Mouse (Mus musculus): ENCODE results near the gene Tdrd9.
A peak's percentile ranks its signal among the peaks of the same experiment; 100 is the strongest.

Tdrd9 gene

DNA sequence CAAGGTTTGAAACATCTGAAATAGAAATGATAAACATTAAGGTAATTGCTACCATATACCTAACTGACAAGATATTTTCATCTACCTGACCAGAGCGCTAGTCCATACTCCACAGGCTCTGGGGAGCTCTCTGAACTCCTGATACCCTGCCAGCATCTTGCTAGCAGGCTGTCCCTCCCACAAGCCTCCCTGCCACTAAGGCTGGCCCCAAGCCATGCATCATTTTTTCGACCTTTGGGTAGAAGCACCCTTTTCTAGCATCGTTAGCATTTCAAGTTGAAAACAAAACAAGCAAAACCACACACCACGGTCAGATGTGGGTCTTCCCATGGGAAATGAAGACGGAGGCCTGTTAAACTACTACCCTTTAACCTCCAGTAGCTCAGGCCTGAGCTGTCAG is 8.0 kb upstream of the Tdrd9 start:
- DNase-seq (ENCODE audit: low read depth) = no peak

DNA sequence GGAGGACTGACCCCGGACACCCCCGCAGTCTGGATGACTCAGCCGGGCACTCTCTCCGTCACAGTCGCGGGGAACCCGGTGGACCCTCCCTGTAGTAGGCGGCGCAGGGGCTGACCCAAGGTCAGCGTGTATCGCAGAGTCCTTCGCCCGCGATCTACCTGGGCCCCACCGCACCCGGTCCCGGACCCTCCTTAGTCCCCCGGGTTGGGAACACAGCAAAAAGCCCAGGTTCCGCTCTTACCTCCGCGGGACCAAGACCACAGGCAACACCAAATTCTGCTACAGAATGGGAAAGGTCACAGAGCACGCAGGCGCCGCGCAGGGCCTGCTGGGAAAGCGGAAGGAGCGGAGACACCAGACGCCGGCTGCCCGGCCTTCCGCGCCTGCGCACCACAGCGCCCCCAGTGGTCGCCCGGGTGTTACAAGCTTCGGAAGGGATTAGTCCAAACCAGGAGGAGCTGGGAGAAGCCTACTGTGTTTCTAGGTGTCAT is 4.6 kb upstream of the Tdrd9 start, which contains the start of gene Atp5mpl:
Gene Atp5mpl, minus strand, starts transcription at position 295 of the 491 bp plus-strand sequence.
- DNase-seq (ENCODE audit: low read depth) = peak; percentile 81

DNA sequence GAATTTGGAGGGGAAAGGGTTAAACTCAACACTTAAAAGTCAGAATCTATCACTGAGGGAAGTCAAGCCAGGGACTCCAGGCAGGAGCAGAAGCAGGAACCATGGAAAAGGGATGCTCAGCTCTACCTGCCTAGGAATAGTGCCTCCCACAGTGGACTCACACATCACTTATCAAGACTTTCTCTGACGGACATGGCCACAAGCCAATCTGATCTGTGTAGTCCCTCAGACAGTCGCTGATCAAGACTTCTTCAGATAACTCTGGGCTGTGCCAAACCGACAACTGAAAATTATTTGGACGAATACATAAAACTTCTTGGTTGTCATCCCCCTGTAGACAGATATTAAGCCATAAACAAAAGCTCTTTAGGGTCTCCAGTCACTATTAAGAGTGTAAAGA is 1.3 kb upstream of the Tdrd9 start:
- DNase-seq (ENCODE audit: low read depth) = no peak

DNA sequence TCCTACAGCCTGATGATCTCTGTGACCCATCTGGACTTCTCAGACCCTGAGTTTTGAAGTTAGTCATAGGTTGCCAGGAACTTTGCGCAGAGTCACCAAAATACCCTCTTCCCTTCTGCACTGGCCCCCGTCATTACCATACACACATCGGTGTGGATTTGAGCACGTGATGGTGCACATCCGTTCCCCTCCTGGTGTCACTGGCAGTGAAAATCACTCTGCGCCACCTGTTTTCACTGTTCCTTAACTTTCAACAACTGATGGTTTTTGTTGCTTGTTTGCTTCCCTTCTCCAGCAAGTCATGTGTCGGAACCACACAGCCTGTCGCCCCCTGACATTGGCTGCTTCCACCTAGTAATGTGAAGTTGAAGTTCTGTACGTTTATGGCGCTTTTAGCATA is 1.1 kb downstream of the Tdrd9 start:
- DNase-seq (ENCODE audit: low read depth) = no peak

DNA sequence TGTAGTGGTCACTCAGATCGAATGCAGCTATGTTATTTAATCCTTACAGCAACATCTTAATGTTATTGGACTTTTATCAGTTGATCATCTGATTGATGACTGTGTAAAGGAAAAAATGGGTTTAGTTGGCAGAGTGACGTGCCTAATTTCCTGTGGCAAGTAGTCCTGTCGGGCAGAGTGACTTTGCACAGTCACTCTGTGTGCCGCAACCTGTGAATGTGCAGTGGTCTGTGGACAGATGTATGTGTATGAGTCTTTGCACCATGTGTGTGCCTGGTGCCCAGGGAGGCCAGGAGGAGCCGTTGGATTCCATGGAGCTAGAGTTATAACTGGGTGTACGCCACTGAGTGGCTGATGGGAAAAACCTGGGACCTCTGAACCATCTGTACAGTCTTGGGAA is 3.2 kb downstream of the Tdrd9 start:
- no peak for DNase-seq (ENCODE audit: low read depth)

DNA sequence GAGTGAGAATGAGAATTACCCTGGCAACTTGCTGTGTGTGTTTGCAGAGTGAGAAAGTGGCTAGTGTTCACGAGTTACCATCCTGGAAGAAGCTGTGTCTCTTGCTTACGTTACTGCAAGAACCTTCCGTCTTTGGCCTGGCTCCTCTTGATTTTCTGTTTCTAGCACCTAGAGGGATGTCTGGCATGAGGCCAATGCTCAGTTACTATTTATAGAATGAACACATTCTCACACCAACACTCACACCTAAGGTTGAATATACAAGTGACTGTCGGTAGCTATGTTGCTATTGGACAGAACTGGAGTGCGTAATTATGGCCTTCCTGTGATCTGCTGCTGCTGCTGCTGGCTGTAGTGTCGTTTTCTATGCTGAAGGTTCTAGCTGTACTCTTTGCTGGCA is 5.8 kb downstream of the Tdrd9 start:
- no peak for DNase-seq (ENCODE audit: low read depth)

DNA sequence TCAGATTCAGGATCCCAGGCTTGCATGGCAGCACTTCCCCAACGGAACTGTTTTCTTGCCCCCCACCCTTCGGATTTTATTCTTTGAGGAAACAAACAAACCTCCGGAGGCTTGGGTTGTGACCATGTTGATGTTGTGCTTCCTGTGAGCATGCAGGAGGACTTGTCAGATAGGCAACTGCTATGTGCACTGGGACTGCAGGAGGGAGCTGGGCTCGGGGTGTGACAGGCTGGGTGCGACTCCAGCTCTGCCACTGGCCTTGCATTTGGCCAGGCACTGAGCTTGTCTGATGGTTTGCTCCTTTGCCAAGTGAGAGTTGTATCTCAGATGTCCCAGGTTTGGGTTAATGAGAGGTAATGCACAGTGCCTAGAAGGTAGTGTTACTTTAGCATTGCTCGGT is 6.9 kb downstream of the Tdrd9 start:
- no peak for DNase-seq (ENCODE audit: low read depth)

DNA sequence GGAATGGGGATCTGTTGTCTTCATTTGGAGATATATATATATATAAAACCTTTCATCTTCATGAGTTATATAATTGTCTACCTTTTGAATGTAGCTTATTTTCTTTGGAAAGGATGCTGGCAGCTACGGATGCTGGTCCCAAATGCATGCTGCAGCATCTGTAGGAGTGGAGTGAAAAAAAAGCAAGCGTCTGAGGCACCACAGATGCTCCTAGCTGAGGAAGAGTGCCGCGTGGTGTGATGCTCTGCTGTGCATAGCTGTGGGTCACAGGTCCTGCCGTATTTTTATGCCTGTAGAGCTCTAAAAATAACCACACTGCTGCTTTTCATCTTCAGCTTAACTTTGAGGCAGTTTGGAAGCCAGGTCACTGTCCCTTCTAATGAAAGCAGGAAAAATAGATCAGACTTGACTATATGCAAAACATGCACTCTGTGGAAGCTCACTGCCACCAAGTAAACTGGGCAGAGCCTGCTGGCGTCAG is 9.6 kb downstream of the Tdrd9 start, which contains the start of gene Rd3l:
Gene Rd3l, minus strand, starts transcription at position 431 of the 481 bp plus-strand sequence.
- DNase-seq (ENCODE audit: low read depth) = no peak

DNA sequence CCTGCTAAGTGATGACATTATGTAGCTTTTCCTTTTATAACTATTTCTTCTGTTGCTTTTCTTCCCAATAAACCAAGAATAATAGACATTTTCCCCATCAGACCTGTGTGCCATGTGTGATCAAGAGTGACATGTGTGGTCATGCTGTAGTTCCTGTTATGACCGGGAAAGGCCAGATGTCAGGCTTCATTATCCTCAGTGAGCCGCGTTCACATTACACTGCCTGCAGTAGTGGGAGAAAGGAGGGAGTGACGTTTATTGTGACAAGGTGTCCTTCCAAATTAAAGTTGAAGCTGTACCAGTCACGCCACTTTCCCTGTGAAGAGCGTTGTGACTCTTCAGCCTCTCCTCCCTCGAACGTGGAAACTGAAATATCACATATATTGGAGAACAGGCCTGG is 10.5 kb downstream of the Tdrd9 start:
- no peak for DNase-seq (ENCODE audit: low read depth)

DNA sequence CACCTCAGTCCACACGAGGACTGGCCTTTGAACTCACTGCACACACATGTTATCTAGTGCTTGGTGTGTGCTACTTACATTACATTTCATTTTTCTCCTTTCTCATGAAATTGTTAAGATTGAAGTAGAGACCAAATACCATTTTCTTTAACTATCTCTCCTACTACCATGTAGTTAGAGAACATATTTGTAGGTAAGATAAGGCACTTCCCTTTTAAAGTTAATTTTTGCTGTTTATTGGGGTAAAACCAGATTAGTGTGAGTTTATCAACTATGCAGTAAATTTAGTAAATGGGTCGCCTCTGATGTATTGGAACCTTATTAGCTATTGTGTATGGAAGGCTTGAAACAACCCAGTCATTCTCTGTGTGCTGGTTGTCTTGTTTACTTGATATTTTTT is 11.8 kb downstream of the Tdrd9 start:
- no peak for DNase-seq (ENCODE audit: low read depth)

DNA sequence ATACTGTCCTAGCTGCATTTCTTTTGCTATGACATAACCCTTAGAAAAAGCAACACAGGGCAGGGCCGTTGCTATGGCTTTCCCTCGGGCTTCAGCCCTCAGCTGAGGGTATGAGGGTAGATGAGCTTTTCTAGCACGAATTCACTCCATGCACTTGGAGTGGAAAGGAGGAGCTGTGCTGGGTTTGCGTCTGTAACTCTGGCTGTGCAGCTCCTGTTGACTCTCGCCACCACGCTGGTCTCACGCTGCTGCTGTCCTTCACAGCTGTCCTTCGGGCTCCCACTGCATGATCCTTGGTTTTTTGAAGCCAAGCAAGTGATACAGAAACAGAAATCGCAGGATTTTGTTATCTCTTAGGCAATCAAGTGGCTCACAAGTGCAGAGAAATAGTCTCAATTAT is 15.4 kb downstream of the Tdrd9 start:
- no peak for DNase-seq (ENCODE audit: low read depth)

DNA sequence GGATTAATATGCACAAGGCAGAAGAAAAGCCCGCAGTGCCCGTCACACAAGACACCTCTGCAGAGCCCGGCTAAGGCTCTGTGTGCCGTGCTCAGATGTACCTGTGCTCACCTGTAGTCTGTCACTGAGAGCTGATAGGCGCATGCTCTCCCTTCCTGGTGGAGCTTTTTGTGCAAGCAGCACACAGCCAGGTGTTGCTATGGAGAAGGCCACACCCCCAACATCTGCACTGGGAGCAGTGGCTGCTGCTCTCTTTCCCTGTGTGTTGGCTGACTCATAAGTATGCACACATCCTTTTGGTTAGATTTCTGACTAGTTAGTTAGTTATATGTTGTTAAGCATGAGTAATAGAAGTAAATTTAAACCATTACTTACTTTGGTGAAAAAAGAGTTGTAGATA is 21.3 kb downstream of the Tdrd9 start:
- DNase-seq (ENCODE audit: low read depth) = no peak

DNA sequence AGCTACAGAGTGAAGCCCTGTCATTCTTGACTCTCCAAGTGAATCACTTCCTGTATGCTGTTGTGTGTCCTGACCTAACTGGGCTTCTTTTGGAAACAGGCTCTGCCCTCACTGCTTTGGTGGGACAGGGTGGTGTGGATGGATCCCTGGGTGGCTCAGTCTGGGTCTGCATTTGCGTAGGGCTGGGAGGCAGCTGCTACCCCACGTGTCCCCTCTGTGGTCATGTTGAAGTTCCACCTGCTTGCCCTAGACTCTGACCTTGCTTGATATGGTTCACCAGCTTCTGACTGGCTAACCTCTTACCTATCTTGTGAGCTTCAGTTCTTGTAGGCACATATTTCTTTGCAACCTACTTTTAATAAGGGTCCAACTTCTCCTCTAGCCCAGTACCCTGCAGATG is 23.8 kb downstream of the Tdrd9 start:
- DNase-seq (ENCODE audit: low read depth) = no peak

DNA sequence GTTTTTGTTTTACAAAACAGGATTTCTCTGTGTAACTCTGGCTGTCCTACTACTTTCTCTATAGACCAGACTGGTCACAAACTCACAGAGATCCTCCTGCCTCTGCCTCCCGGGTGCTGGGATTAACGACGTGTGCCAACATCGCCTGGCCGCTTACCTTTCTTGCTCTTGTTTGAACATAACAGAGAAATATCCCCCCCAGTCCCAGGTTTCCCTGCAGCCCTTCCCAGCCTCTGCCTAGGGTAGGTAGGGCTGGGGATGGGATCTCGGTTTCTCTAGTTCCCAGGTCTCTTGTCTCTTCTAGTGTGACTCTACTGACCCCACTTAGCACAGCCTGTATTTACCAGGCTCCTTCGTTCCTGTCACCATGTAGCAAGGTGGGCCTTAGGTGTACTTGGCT is 28.4 kb downstream of the Tdrd9 start:
- no peak for DNase-seq (ENCODE audit: low read depth)

DNA sequence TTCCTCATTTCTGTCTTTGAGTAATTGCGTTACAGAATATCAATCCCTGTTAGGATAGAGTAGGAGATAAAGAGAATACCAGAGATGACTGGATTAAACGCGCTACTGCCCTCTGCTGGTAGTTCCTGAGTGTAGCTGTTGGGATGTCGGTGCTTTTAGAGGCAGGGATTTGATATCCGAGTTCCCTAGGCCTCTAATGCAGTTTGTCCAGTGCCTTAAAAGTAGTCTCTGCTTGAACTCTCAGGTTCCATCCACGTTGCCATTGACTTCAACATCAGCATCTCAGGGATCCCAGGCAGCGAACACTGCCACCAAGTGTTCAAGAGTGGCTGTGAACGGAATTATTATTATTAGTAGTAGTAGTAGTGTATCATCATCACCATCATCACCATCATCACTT is 29.9 kb downstream of the Tdrd9 start:
- peak; percentile 19 for DNase-seq (ENCODE audit: low read depth)

DNA sequence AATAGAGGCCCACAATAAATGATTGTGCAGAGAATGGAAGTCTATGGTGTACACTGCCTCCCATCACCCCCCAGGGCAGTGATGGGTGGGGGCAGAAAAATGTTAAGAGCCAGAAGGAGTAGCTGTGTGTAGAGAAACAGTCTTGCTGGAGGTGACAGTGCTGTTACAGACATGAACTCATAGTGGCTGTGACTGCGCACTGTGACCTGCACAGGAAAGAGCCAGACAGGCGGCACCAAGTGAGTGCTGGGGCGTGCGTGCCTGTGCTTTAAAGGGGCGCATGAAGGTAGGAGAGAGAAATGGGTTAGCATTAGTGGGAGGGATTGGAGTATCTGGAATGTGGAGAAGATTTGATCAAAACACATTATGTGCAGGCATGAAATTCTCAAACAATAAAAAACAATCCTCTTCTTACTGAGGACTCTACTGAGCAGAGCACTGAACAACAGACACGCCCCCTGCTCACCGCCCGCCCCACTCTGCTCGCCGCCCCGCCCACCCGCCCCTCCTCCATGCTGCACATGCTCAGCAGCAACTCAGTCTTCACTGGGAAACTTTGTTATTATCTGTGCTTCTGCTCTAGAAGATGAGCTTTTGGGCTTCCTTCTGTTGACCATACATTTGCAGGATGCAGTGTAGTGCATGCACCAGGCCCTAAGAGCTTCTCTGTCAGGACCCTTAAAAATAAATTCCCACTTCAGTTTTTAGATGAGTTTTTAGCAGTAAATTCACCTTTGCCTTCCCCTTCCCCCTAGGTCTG is 41.3 kb downstream of the Tdrd9 start:
- no peak for DNase-seq (ENCODE audit: low read depth)

DNA sequence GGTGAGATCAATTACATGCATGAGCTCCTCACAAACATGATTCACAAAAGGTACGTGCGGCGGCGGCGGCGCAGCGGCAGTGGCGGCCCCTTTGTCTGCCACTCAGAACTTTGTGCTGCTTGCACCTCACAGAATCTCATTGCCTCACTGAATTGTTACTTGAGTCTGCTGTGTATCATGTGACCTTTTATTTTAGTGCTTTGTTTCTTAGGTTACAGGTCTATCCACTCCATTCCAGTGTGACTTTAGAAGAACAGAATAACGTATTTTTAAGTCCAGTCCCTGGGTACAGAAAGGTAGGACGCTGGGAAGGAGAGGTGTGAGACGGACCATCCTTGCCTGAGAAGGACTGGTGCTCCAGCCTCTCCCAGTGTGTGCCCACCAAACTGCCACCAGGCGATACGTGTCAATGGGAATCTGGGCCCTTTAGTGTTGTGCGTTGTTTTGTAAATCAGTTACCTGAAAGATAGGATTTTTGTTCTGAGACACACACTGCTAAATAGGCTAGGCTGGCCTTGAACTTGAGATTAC is 42.0 kb downstream of the Tdrd9 start:
- DNase-seq (ENCODE audit: low read depth) = no peak

DNA sequence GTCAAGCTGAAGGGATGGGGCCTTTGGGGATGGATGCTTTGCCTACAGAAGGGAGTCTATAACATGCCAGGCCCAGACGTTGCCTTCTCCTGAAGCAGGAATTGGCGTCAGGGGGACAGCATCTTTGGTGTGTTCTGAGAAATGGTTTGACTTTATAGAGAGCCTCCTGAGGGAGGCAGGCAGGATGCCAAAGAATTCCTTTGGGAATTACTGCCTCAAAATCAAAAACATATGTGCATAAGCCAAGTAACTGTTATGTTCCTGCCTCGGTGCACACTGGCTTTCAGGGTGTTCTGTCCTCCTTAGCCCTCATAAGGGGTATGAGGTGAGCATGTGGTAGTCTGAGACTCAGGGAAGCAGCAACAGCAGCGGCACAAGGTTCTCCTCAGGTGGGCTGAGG is 45.0 kb downstream of the Tdrd9 start:
- DNase-seq (ENCODE audit: low read depth) = no peak

DNA sequence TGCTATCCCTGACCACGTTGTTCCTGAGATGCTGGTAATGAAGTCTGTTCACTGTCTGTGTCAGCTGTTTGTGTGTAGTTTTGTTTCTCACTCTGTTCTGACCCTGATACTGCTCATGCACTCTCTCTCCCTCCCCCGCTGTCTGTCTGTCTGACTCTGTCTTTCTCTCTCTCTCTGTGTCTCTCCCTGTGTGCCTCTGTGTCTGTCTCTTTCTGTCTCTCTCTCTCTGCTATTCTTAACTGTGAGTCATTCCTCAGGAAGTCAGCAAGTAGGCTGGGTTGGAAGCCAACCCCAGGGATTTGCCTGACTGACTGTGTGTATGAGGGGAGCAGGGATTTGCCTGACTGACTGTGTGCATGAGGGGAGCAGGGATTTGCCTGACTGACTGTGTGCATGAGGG is 51.9 kb downstream of the Tdrd9 start:
- DNase-seq (ENCODE audit: low read depth) = no peak

DNA sequence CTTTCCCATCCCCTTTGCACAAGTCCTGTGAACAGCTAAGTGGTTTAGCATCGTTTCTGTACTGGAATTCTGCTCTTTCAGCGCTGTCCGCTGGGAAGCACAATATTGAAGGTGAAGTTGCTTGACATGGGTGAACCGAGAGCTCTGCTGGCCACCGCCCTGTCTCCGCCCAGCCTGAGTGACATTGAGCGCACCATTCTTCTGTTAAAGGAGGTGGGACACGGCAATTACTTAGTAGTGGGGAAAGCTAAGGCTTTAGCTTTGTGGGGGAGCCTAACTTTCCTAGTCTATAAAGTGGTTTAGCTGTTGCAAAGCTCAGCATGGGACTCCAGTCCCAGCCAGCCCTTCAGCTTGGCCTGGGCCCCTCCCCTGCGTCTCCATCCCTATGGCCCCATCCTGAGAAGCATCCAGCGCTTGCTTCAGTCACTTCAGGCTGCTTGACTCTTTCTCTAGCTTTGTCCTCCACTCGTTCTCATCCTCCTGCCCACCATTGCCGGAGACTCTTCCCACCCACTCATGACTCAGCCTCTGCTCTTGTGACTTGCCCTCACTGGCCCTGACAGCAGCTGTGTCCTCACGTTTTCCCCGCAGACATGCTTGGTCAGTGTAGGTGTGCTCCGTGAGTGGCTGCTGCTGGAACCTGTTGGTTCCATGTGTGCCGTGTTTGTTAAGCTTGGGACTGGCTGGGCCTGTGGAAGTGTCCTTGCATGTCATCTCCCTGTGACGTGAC is 53.4 kb downstream of the Tdrd9 start:
- no peak for DNase-seq (ENCODE audit: low read depth)

DNA sequence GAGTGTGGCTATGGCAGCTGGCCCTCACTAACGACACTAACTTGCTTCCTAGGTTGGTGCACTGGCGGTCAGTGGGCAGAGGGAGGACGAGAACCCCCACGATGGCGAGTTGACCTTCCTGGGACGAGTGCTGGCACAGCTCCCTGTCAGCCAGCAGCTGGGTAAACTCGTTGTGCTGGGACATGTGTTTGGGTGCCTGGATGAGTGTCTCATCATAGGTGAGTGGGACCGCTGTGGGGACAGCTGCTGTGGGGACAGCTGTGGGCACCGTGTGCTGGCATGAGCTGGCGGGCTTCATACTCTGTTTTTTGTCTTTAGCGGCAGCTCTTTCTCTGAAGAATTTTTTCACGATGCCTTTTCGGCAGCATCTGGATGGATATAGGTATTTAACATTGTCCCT is 54.1 kb downstream of the Tdrd9 start:
- DNase-seq (ENCODE audit: low read depth) = no peak

DNA sequence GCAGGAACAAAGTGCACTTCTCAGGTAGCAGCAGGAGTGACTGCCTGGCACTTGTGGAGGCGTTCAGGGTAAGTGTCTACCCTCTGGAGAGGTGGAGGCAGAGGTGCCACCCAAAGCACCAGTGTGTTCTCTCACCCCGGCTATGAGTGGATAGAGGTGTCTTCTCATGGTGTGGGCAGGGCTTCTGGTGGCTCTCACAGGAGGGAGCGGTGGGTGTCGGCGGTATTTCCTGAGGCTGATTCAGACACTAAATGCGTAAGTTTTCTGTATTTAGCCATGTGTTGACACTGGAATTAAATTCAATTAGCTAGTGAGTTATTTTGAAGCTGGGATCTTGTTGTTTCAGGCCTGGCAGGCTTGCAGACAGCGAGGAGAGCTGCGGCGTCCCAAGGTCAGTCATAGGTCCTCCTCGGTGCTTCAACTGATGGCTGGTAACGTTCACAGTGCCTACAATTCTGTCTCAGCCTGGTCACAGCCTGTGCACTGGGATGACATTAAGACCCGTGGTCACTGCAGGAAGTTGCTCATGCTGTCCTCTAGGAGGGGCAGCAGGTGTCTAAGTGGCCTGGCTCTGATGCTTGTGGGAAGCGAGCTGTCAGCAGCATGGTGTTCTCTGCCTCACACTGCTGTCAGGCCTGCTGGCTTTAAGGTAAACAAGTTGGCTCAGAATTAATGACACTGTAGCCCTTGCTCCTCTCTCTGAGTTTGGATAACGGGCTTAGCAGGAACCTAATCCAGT is 54.7 kb downstream of the Tdrd9 start:
- no peak for DNase-seq (ENCODE audit: low read depth)
